Mouse (Mus musculus) adipocyte (in vitro differentiated cells): ENCODE results near the gene Shisa7.
"Not testable (repeated sequence)": the region's sequence is repeated elsewhere in the genome, so short reads cannot be mapped to it uniquely, and the experiment has no call there.

Source experiments
- DNase-seq: peaks from one replicate; pipeline ENCODE4 v3.0.0-alpha.2; 2016; ENCODE audit warnings: low spot score

The Shisa7 gene

GRCm38 (mm10) chr7:4793674-4794073, 50.8 kb downstream of the Shisa7 start:
- DNase-seq: no peak

- not testable (repeated sequence) for DNase-seq
These were observed 51.2 kb downstream of the Shisa7 start for GRCm38 (mm10) chr7:4793248-4793647.

GRCm38 (mm10) chr7:4792278-4793212, 52.0 kb downstream of the Shisa7 start, which contains the start of gene Rpl28:
Gene Rpl28 (plus strand): TSS chr7:4792874.
- DNase-seq: peak; percentile 95

- no peak for DNase-seq
These were observed 55.0 kb downstream of the Shisa7 start, which contains the start of gene Tmem238 for GRCm38 (mm10) chr7:4789436-4789935. Gene Tmem238 (minus strand): TSS chr7:4789656.

- no peak for DNase-seq
These were observed 55.7 kb downstream of the Shisa7 start for GRCm38 (mm10) chr7:4788499-4789435.

- no peak for DNase-seq
These were observed 60.7 kb downstream of the Shisa7 start for GRCm38 (mm10) chr7:4783667-4784268.

- DNase-seq: no peak
These were observed 61.7 kb downstream of the Shisa7 start, which contains the start of the genes Il11 and Tmem190 for GRCm38 (mm10) chr7:4782759-4783158. Gene Il11 (minus strand): TSS chr7:4782859. Gene Tmem190 (plus strand): TSS chr7:4782937.

GRCm38 (mm10) chr7:4782130-4782529, 62.4 kb downstream of the Shisa7 start:
- no peak for DNase-seq

GRCm38 (mm10) chr7:4779921-4780320, 64.6 kb downstream of the Shisa7 start:
- no peak for DNase-seq

GRCm38 (mm10) chr7:4777851-4778637, 66.5 kb downstream of the Shisa7 start:
- DNase-seq: no peak

- DNase-seq: no peak
These were observed 67.3 kb downstream of the Shisa7 start for GRCm38 (mm10) chr7:4776861-4777830.

- DNase-seq: no peak
These were observed 68.4 kb downstream of the Shisa7 start for GRCm38 (mm10) chr7:4776131-4776530.
